Mouse (Mus musculus) cerebellum, adult 2 months (tissue): ENCODE measurements around the gene Sv2b.

ENCODE experiments used
- CTCF ChIP-seq: fragments of 200-500 bp; IDR thresholded peaks from 2 replicates; pipeline ENCODE4 v1.5.1; 2011; ENCODE audit warnings: low read depth, mild to moderate bottlenecking, control low read depth, low read length, moderate library complexity, borderline replicate concordance; ENCODE audit not compliant: insufficient read depth
- POLR2A ChIP-seq: fragments of 200-500 bp; IDR thresholded peaks from 2 replicates; pipeline ENCODE4 v1.6.1; 2011; ENCODE audit warnings: low read length, control low read depth, borderline replicate concordance; ENCODE audit not compliant: insufficient read depth

GRCm38 (mm10) chr7:75216180-75216579, 92.9 kb downstream of the Sv2b start:
- TF ChIP-seq CTCF (no peak), POLR2A (no peak)
